Mouse (Mus musculus) hindbrain, embryonic 16.5 days (tissue): ENCODE measurements at regions not wholly inside any gene's neighbourhood (a gene's known extent, or its start where the extent isn't known, plus 50 kb on each side); places are given as distances from the start of the nearest gene placed in this dataset.

ENCODE experiments used
- ATAC-seq: fragments of 200-750 bp; cut with Nextera tagmentation; 2 replicates; pipeline ENCODE4 v1.8.0; 2017; ENCODE audit warnings: moderate TSS enrichment, moderate library complexity
- H3K27ac ChIP-seq: fragments of 300-500 bp; sonication (generic); 2 replicates; pipeline ENCODE4 v1.5.1; 2014; ENCODE audit warnings: low read depth, mild to moderate bottlenecking, control low read depth, low read length, moderate library complexity
- H3K27me3 ChIP-seq: fragments of 300-500 bp; sonication (generic); replicated peaks from 2 replicates; pipeline ENCODE4 v1.6.1; 2014; ENCODE audit warnings: low read length; ENCODE audit not compliant: control insufficient read depth, insufficient read depth
- H3K36me3 ChIP-seq: fragments of 300-500 bp; sonication (generic); 2 replicates; pipeline ENCODE4 v1.6.1; 2014; ENCODE audit warnings: mild to moderate bottlenecking, low read length, moderate library complexity, mixed read lengths; ENCODE audit not compliant: control insufficient read depth, insufficient read depth
- H3K4me1 ChIP-seq: fragments of 300-500 bp; sonication (generic); 2 replicates; pipeline ENCODE4 v1.6.1; 2014; ENCODE audit warnings: low read depth, low read length; ENCODE audit not compliant: control insufficient read depth, insufficient read depth
- H3K4me2 ChIP-seq: fragments of 300-500 bp; sonication (generic); 2 replicates; pipeline ENCODE4 v1.6.1; 2014; ENCODE audit warnings: mild to moderate bottlenecking, low read length, control low read depth, moderate library complexity
- H3K4me3 ChIP-seq: fragments of 300-500 bp; sonication (generic); 2 replicates; pipeline ENCODE4 v1.5.1; 2014; ENCODE audit warnings: mild to moderate bottlenecking, low read length, control low read depth, moderate library complexity
- H3K9ac ChIP-seq: fragments of 300-500 bp; sonication (generic); 2 replicates; pipeline ENCODE4 v1.6.1; 2014; ENCODE audit warnings: low read depth, mild to moderate bottlenecking, control low read depth, low read length, moderate library complexity
- H3K9me3 ChIP-seq: fragments of 300-500 bp; sonication (generic); 2 replicates; pipeline ENCODE4 v1.6.1; 2014; ENCODE audit warnings: mild to moderate bottlenecking, low read length, moderate library complexity; ENCODE audit not compliant: control insufficient read depth
- WGBS: fragments of 180-500 bp; shearing (Covaris S2); extraction: QIAGEN DNeasy Blood & Tissue Kit; methylation state at CpG from one replicate; pipeline ENCODE4 v1.1.7; 2014; 5-methylcytosine and 5-hydroxymethylcytosine counted together

- Histone ChIP-seq H3K36me3 (no peaks in the 10 kb centered on the region), H3K9me3 (no peaks in the 10 kb centered on the region), H3K27ac (no peak overlapping the region), H3K4me2 (no peak overlapping the region), H3K4me3 (no peak overlapping the region), H3K27me3 (no peaks in the 10 kb centered on the region), H3K9ac (no peak overlapping the region), H3K4me1 (no peaks in the 10 kb centered on the region)
- ATAC-seq = no peak
- WGBS = 94% methylated on average over 3 of the region's 3 CpGs
Observed at GRCm38 (mm10) chr6:78228883-78229282, 141.6 kb upstream of the Reg3b start.

- H3K4me1 ChIP-seq = no peaks in the 10 kb centered on the region
- no peak overlapping the region for H3K4me3 ChIP-seq
- H3K4me2 ChIP-seq = no peak overlapping the region
- H3K36me3 ChIP-seq = no peaks in the 10 kb centered on the region
- ATAC-seq = 0 out of 2 replicates have a peak, but pooled peaks have one; percentile 30
- H3K27me3 ChIP-seq = no peaks in the 10 kb centered on the region
- no peak overlapping the region for H3K27ac ChIP-seq
- 34% methylated on average over 1 of the region's 1 CpGs for WGBS
- no peak overlapping the region for H3K9ac ChIP-seq
- H3K9me3 ChIP-seq = no peaks in the 10 kb centered on the region
Observed at GRCm38 (mm10) chr6:78244404-78244803, 126.1 kb upstream of the Reg3b start.

GRCm38 (mm10) chr6:78245010-78245409, 125.4 kb upstream of the Reg3b start:
- no peaks in the 10 kb centered on the region for H3K36me3 ChIP-seq
- H3K4me2 ChIP-seq = no peak overlapping the region
- no peak overlapping the region for H3K9ac ChIP-seq
- H3K4me3 ChIP-seq = no peak overlapping the region
- ATAC-seq = 0 out of 2 replicates have a peak, but pooled peaks have one; percentile 40
- no peaks in the 10 kb centered on the region for H3K9me3 ChIP-seq
- no peaks in the 10 kb centered on the region for H3K4me1 ChIP-seq
- no peaks in the 10 kb centered on the region for H3K27me3 ChIP-seq
- H3K27ac ChIP-seq = no peak overlapping the region
- WGBS = 63% methylated on average over 1 of the region's 1 CpGs

GRCm38 (mm10) chr6:78250053-78250452, 120.4 kb upstream of the Reg3b start:
- no peaks in the 10 kb centered on the region for H3K9me3 ChIP-seq
- H3K4me1 ChIP-seq = no peaks in the 10 kb centered on the region; the same call in 1 of the 2 replicates
- no peak overlapping the region for H3K4me2 ChIP-seq
- no peak for ATAC-seq
- H3K36me3 ChIP-seq = no peaks in the 10 kb centered on the region
- no peak overlapping the region for H3K27ac ChIP-seq
- no peaks in the 10 kb centered on the region for H3K27me3 ChIP-seq
- no peak overlapping the region for H3K9ac ChIP-seq
- H3K4me3 ChIP-seq = no peak overlapping the region
- WGBS = 41% methylated on average over 1 of the region's 1 CpGs

- ATAC-seq = peak; percentile 80; the same call in 1 of the 2 replicates
- Histone ChIP-seq H3K4me2 (no peak overlapping the region), H3K4me1 (no peaks in the 10 kb centered on the region; the same call in 1 of the 2 replicates), H3K36me3 (no peaks in the 10 kb centered on the region), H3K9me3 (no peaks in the 10 kb centered on the region), H3K27ac (no peak overlapping the region), H3K9ac (no peak overlapping the region), H3K4me3 (no peak overlapping the region), H3K27me3 (no peaks in the 10 kb centered on the region)
- 26% methylated on average over 2 of the region's 2 CpGs for WGBS
Observed at GRCm38 (mm10) chr6:78250541-78250940, 119.9 kb upstream of the Reg3b start.

- Histone ChIP-seq H3K4me2 (no peak overlapping the region), H3K27ac (no peak overlapping the region), H3K9me3 (no peaks in the 10 kb centered on the region), H3K36me3 (no peaks in the 10 kb centered on the region), H3K4me3 (no peak overlapping the region), H3K27me3 (no peaks in the 10 kb centered on the region), H3K9ac (no peak overlapping the region), H3K4me1 (no peaks in the 10 kb centered on the region)
- ATAC-seq = no peak
- WGBS = 72% methylated on average over 3 of the region's 3 CpGs
Observed at GRCm38 (mm10) chr6:78271879-78272546, 98.4 kb upstream of the Reg3b start.

- no peak overlapping the region for H3K27ac ChIP-seq
Observed at GRCm38 (mm10) chr6:78277993-78278715, 92.3 kb upstream of the Reg3b start.

GRCm38 (mm10) chr6:78280541-78280940, 89.9 kb upstream of the Reg3b start:
- Histone ChIP-seq H3K4me3 (no peak overlapping the region), H3K9ac (no peak overlapping the region), H3K9me3 (no peaks in the 10 kb centered on the region), H3K36me3 (no peaks in the 10 kb centered on the region), H3K27ac (no peak overlapping the region), H3K4me2 (no peak overlapping the region), H3K4me1 (peaks cover 2% of the 10 kb centered on the region; the same call in 1 of the 2 replicates), H3K27me3 (no peaks in the 10 kb centered on the region)
- 82% methylated on average over 5 of the region's 5 CpGs for WGBS
- no peak for ATAC-seq

More at GRCm38 (mm10) chr6:78277993-78278715, 92.3 kb upstream of the Reg3b start:
- H3K4me3 ChIP-seq = no peak overlapping the region
- peak; percentile 83 for ATAC-seq
- no peaks in the 10 kb centered on the region for H3K27me3 ChIP-seq
- no peaks in the 10 kb centered on the region for H3K9me3 ChIP-seq
- 32% methylated on average over 6 of the region's 6 CpGs for WGBS
- H3K36me3 ChIP-seq = no peaks in the 10 kb centered on the region
- H3K9ac ChIP-seq = no peak overlapping the region
- H3K4me2 ChIP-seq = no peak overlapping the region
- H3K4me1 ChIP-seq = peaks cover 2% of the 10 kb centered on the region; the same call in 1 of the 2 replicates

GRCm38 (mm10) chr6:78294647-78295046, 75.8 kb upstream of the Reg3b start:
- no peak overlapping the region for H3K9ac ChIP-seq
- no peak for ATAC-seq
- 51% methylated on average over 1 of the region's 1 CpGs for whole genome bisulfite sequencing
- no peaks in the 10 kb centered on the region for H3K4me1 ChIP-seq
- H3K36me3 ChIP-seq = no peaks in the 10 kb centered on the region
- H3K4me2 ChIP-seq = no peak overlapping the region
- H3K27ac ChIP-seq = no peak overlapping the region
- H3K27me3 ChIP-seq = no peaks in the 10 kb centered on the region
- H3K4me3 ChIP-seq = no peak overlapping the region
- no peaks in the 10 kb centered on the region for H3K9me3 ChIP-seq
